Mouse (Mus musculus) natural killer cell, adult 2 months (primary cell): ENCODE results near the gene Apof.
A peak's percentile ranks its signal among the peaks of the same experiment; 100 is the strongest.

ENCODE experiments used
- DNase-seq, 2 experiments: peaks; one replicate each; pipeline ENCODE4 v3.0.0; 2022; ENCODE audit warnings: low spot score in 2 of 2

Apof gene

DNA sequence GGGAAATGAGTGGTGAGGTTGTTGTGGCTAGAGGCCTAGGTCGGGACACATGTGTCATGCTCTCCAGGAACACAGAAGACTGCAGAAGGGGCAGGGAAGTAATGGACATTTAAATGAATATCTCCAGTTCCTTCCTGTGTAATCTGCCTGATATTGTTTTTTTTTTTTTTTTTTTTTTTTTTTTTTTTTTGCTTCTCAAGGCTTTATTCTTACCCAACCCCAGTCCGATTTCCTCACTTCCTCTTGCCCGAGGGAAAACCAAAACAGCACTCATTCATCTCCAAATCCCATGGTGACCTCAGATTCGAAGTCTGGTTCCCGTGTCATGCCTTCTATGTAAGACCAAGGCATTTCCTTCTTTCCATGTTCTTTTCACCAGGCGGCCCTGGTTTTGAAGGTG, 29.8 kb downstream of the Apof start:
- DNase-seq = no peak

DNA sequence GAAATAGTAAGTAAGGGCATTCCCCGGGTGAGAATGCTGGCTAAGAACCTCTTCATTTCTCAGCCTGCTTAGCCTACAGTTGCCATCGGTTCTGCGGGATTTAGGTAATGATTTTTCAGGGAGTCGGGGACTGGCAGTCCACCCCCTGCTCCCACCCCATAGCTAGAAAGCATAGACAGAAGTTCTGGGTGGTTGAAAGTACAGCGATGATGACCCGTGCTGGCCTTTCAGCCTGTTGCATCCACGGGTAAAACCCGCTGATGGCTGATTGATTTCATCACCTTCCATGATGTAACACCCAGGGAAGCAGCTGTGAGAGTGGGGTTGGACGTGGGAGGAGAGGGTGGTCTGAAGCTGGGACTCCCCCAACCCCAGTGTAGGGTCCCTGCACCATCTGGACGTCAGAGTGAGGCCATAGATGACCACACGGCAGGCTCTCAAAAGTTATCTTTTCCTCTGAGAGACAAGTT, 30.3 kb downstream of the Apof start, which contains the start of gene Il23a:
Gene Il23a, minus strand, starts transcription at position 51 of the 470 bp plus-strand sequence.
- no peak for DNase-seq

DNA sequence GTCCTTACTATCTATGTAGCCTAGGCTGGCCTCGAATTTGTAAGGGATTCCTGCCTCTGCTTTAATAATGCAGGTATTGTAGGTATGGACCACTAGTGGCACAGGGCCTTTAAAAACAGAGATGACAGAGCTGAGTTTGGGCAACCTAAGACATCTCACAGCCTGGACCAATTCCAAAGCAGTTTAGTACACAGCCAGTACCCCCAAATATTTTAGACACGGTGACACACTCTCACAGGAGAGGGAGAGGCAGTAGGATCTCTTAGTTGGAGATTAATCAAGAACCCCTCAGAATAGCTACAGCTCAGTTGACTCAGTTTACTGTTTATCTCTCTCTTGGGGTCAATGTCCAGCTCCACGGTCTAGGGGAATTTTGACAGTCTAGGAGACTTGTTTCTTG, 33.9 kb downstream of the Apof start:
- DNase-seq = no peak

GRCm38 (mm10) chr10:128302785-128303125, 34.3 kb downstream of the Apof start:
- DNase-seq = no peak

- DNase-seq = peak; percentile 100
These were observed 34.9 kb downstream of the Apof start, which contains the start of gene Pan2 for GRCm38 (mm10) chr10:128303126-128304021. Gene Pan2 (plus strand): TSS chr10:128303335.

- no peak for DNase-seq
These were observed 41.2 kb downstream of the Apof start for GRCm38 (mm10) chr10:128309654-128310053.

GRCm38 (mm10) chr10:128310177-128310576, 41.7 kb downstream of the Apof start:
- no peak for DNase-seq

DNA sequence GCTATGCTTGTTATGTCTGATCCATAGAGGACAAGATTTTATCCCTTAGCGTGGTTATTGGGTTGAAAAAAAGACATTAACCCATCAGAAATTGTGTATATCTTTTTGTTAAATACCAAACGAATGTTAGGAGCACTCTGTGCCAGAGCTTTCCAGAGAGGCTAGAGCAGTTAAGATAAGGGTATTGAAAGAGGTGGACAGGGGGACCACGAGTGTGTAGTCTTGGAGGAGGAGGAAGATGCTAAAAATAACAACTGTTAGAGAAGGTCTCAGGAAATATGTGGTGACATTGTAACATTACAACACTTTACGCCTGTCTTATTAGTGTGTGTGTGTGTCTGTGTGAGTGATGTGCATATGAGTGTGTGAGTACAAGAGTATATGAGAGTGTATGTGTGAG, 42.4 kb downstream of the Apof start:
- DNase-seq = no peak

DNA sequence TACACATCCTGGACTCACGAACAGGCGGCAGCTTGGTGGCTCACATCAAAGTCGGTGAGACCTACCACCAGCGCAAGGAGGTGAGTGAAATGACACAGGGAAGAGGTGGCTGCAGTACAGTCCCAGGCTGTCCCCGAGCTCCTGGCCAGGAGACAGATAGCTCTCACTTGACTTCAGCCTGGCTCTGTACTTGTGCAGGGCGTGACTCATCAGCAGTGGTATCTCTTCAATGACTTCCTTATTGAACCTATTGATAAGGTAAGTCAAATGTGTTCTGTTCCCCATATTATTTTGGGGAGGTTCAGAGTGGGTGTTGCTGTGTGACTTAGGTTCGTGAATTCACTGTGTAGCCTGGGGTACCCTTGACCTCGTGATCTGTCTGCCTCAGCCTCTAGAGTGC, 47.1 kb downstream of the Apof start:
- no peak for DNase-seq
